Mouse (Mus musculus) limb, embryonic 15.5 days (tissue): ENCODE measurements at regions not wholly inside any gene's neighbourhood (a gene's known extent, or its start where the extent isn't known, plus 50 kb on each side); places are given as distances from the start of the nearest gene placed in this dataset.

Experiments used
- ATAC-seq: fragments of 200-750 bp; cut with Nextera tagmentation; 2 replicates; pipeline ENCODE4 v1.8.0; 2017; ENCODE audit warnings: low read depth, moderate TSS enrichment; ENCODE audit not compliant: insufficient number of reproducible peaks, low FRiP score, low TSS enrichment
- H3K27ac ChIP-seq: fragments of 300-500 bp; sonication (generic); 2 replicates; pipeline ENCODE4 v1.5.1; 2015; ENCODE audit warnings: moderate library complexity, mild to moderate bottlenecking, inconsistent platforms
- H3K27me3 ChIP-seq: fragments of 300-500 bp; sonication (generic); 2 replicates; pipeline ENCODE4 v1.6.1; 2015; ENCODE audit warnings: inconsistent platforms
- H3K36me3 ChIP-seq: fragments of 300-500 bp; sonication (generic); 2 replicates; pipeline ENCODE4 v1.6.1; 2015; ENCODE audit warnings: inconsistent platforms
- H3K4me1 ChIP-seq: fragments of 300-500 bp; sonication (generic); 2 replicates; pipeline ENCODE4 v1.6.1; 2015; ENCODE audit warnings: inconsistent platforms
- H3K4me2 ChIP-seq: fragments of 300-500 bp; sonication (generic); 2 replicates; pipeline ENCODE4 v1.6.1; 2015; ENCODE audit warnings: mild to moderate bottlenecking, inconsistent platforms
- H3K4me3 ChIP-seq: fragments of 300-500 bp; sonication (generic); 2 replicates; pipeline ENCODE4 v1.5.1; 2015; ENCODE audit warnings: mild to moderate bottlenecking, inconsistent platforms
- H3K9ac ChIP-seq: fragments of 300-500 bp; sonication (generic); 2 replicates; pipeline ENCODE4 v1.6.1; 2015; ENCODE audit warnings: inconsistent platforms
- H3K9me3 ChIP-seq: fragments of 300-500 bp; sonication (generic); 2 replicates; pipeline ENCODE4 v1.6.1; 2016; ENCODE audit warnings: inconsistent platforms
- WGBS: fragments of 180-500 bp; shearing (Covaris S2); methylation state at CpG from one replicate; pipeline ENCODE4 v1.1.7; 2015; 5-methylcytosine and 5-hydroxymethylcytosine counted together

- H3K9ac ChIP-seq, result no peak overlapping the region
- no peaks in the 10 kb centered on the region for H3K36me3 ChIP-seq
- no peak for ATAC-seq
- no peaks in the 10 kb centered on the region for H3K27me3 ChIP-seq
- no peaks in the 10 kb centered on the region for H3K4me1 ChIP-seq
- WGBS, result 89% methylated on average over 3 of the region's 3 CpGs
- H3K27ac ChIP-seq, result no peak overlapping the region
- no peaks in the 10 kb centered on the region for H3K9me3 ChIP-seq
- H3K4me3 ChIP-seq, result no peak overlapping the region
- no peak overlapping the region for H3K4me2 ChIP-seq
Measured at GRCm38 (mm10) chr12:95054887-95055286, 637.1 kb upstream of the Flrt2 start.

GRCm38 (mm10) chr12:95056926-95057325 is 635.1 kb upstream of the Flrt2 start:
- Histone ChIP-seq H3K36me3 (no peaks in the 10 kb centered on the region), H3K27me3 (no peaks in the 10 kb centered on the region), H3K4me2 (no peak overlapping the region), H3K9ac (no peak overlapping the region), H3K4me3 (no peak overlapping the region), H3K27ac (no peak overlapping the region), H3K9me3 (no peaks in the 10 kb centered on the region), H3K4me1 (no peaks in the 10 kb centered on the region)
- ATAC-seq, result no peak
- 81% methylated on average over 7 of the region's 7 CpGs for WGBS

GRCm38 (mm10) chr12:95059396-95059795 is 632.6 kb upstream of the Flrt2 start:
- no peak for ATAC-seq
- no peaks in the 10 kb centered on the region for H3K9me3 ChIP-seq
- no peaks in the 10 kb centered on the region for H3K27me3 ChIP-seq
- H3K4me3 ChIP-seq, result no peak overlapping the region
- 53% methylated on average over 2 of the region's 2 CpGs for WGBS
- H3K9ac ChIP-seq, result no peak overlapping the region
- no peaks in the 10 kb centered on the region for H3K4me1 ChIP-seq
- H3K4me2 ChIP-seq, result no peak overlapping the region
- no peaks in the 10 kb centered on the region for H3K36me3 ChIP-seq
- H3K27ac ChIP-seq, result no peak overlapping the region

DNA sequence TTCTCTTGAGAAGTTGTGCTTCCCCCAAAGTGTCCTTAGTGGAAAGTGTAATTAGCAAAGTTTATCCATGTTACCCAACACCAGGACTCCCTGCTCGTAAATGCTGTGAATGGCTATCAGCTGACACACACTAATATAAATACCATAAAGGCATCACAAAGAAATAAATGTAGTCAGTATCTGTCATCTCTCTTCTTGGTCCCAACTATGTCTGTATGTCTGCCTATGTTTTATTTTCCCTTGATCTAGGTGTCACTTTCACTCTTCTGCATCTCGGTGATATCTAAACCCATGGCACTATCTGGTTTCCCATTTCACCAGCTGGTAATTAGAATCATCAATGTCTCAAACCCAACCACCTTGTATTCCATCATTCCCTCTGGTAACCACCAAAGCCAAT is 619.7 kb upstream of the Flrt2 start:
- H3K4me3 ChIP-seq, result no peak overlapping the region
- H3K27me3 ChIP-seq, result no peaks in the 10 kb centered on the region
- H3K9me3 ChIP-seq, result no peaks in the 10 kb centered on the region
- no peak overlapping the region for H3K9ac ChIP-seq
- H3K4me2 ChIP-seq, result no peak overlapping the region
- no peak overlapping the region for H3K27ac ChIP-seq
- 72% methylated on average over 2 of the region's 2 CpGs for WGBS
- no peaks in the 10 kb centered on the region for H3K4me1 ChIP-seq
- H3K36me3 ChIP-seq, result no peaks in the 10 kb centered on the region
- no peak for ATAC-seq

DNA sequence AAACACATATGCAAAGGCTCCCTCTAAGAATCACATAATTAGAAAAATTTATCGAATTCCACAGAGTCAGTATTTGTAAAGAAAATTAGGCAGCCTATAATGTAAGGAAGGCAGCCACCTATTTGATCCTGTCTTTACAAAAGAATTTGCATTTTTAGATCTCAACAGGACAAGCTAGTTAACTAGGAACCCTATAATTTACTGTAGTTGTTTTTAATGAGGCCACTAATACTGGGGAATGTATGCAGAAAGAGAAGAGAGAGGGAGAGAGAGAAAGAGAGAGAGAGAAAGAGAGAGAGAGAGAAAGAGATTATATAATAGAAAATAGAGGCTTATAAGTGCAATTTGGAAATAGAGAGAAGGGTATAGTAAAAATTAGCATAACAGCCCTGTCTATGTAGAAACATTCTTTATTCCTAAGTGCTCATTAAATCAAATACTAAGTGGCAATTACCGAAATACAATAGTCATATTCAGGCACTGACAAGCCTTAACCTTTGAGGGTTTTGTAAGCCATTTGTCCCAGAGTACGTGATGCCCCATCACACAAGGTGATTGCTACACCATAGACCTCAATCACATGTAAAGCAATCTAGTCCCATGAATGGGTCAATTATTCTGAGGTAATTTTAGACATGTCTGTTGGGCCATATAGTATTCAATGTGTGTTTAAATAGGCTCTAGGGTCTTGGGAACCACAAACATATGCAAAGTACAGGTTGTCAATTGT is 572.6 kb upstream of the Flrt2 start:
- no peak overlapping the region for H3K4me2 ChIP-seq
- ATAC-seq, result no peak
- H3K9me3 ChIP-seq, result no peaks in the 10 kb centered on the region
- no peak overlapping the region for H3K9ac ChIP-seq
- no peaks in the 10 kb centered on the region for H3K27me3 ChIP-seq
- no peak overlapping the region for H3K4me3 ChIP-seq
- H3K27ac ChIP-seq, result no peak overlapping the region
- 73% methylated on average over 3 of the region's 3 CpGs for WGBS
- H3K4me1 ChIP-seq, result no peaks in the 10 kb centered on the region
- no peaks in the 10 kb centered on the region for H3K36me3 ChIP-seq

DNA sequence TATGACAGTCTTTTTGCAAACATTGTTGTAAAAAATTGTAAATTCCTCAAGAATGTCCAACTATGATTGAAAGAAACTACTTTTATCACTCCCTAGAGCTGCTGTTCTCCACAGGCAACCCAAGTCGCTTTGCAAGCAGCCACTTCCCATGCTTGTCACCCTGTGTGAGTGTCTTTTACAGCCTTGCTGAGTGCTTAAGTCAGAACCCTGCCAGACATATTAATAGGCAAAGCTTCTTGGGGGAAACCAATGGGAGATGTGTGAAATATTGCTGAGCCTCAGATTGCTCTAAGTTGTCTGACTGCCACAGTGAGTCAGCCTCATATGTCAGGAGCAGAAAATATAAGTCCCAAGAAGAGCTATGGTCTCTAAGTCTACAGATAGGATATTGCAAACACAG is 559.2 kb upstream of the Flrt2 start:
- Histone ChIP-seq H3K4me3 (no peak overlapping the region), H3K9me3 (no peaks in the 10 kb centered on the region), H3K27ac (no peak overlapping the region), H3K36me3 (no peaks in the 10 kb centered on the region), H3K27me3 (no peaks in the 10 kb centered on the region), H3K9ac (no peak overlapping the region), H3K4me1 (no peaks in the 10 kb centered on the region), H3K4me2 (no peak overlapping the region)
- WGBS, result 28% methylated on average over 1 of the region's 1 CpGs
- no peak for ATAC-seq

GRCm38 (mm10) chr12:95133482-95133881 is 558.5 kb upstream of the Flrt2 start:
- Histone ChIP-seq H3K4me1 (no peaks in the 10 kb centered on the region), H3K9ac (no peak overlapping the region), H3K4me3 (no peak overlapping the region), H3K36me3 (no peaks in the 10 kb centered on the region), H3K9me3 (no peaks in the 10 kb centered on the region), H3K27me3 (no peaks in the 10 kb centered on the region), H3K4me2 (no peak overlapping the region), H3K27ac (no peak overlapping the region)
- 56% methylated on average over 4 of the region's 4 CpGs for WGBS
- ATAC-seq, result no peak

- H3K9ac ChIP-seq, result no peak overlapping the region
- no peak for ATAC-seq
- WGBS, result 87% methylated on average over 2 of the region's 2 CpGs
- H3K36me3 ChIP-seq, result no peaks in the 10 kb centered on the region
- H3K27ac ChIP-seq, result no peak overlapping the region
- no peaks in the 10 kb centered on the region for H3K4me1 ChIP-seq
- H3K9me3 ChIP-seq, result no peaks in the 10 kb centered on the region
- H3K4me3 ChIP-seq, result no peak overlapping the region
- H3K27me3 ChIP-seq, result no peaks in the 10 kb centered on the region
- H3K4me2 ChIP-seq, result no peak overlapping the region
Measured at GRCm38 (mm10) chr12:95138167-95138566, 553.9 kb upstream of the Flrt2 start.

- H3K9ac ChIP-seq, result no peak overlapping the region
- WGBS, result 49% methylated on average over 2 of the region's 2 CpGs
- ATAC-seq, result no peak
Measured at GRCm38 (mm10) chr12:95171051-95171450, 521.0 kb upstream of the Flrt2 start.

GRCm38 (mm10) chr12:95173810-95174402 is 518.1 kb upstream of the Flrt2 start:
- 78% methylated on average over 1 of the region's 1 CpGs for WGBS
- Histone ChIP-seq H3K4me3 (no peak overlapping the region), H3K9ac (no peak overlapping the region), H3K4me2 (no peak overlapping the region), H3K27me3 (no peaks in the 10 kb centered on the region), H3K4me1 (no peaks in the 10 kb centered on the region), H3K9me3 (no peaks in the 10 kb centered on the region), H3K27ac (no peak overlapping the region), H3K36me3 (no peaks in the 10 kb centered on the region)
- no peak for ATAC-seq

More at GRCm38 (mm10) chr12:95171051-95171450, 521.0 kb upstream of the Flrt2 start:
- H3K27me3 ChIP-seq, result no peaks in the 10 kb centered on the region
- H3K4me1 ChIP-seq, result no peaks in the 10 kb centered on the region
- no peaks in the 10 kb centered on the region for H3K36me3 ChIP-seq
- H3K4me2 ChIP-seq, result no peak overlapping the region
- no peaks in the 10 kb centered on the region for H3K9me3 ChIP-seq
- no peak overlapping the region for H3K4me3 ChIP-seq
- no peak overlapping the region for H3K27ac ChIP-seq

GRCm38 (mm10) chr12:95202486-95202885 is 489.5 kb upstream of the Flrt2 start:
- Histone ChIP-seq H3K4me1 (no peaks in the 10 kb centered on the region), H3K9me3 (no peaks in the 10 kb centered on the region), H3K27me3 (no peaks in the 10 kb centered on the region), H3K4me3 (no peak overlapping the region), H3K4me2 (no peak overlapping the region), H3K9ac (no peak overlapping the region), H3K36me3 (no peaks in the 10 kb centered on the region), H3K27ac (no peak overlapping the region)
- WGBS, result 85% methylated on average over 8 of the region's 8 CpGs
- ATAC-seq, result no peak

- no peak overlapping the region for H3K4me2 ChIP-seq
- no peak overlapping the region for H3K4me3 ChIP-seq
- H3K9ac ChIP-seq, result no peak overlapping the region
- H3K27ac ChIP-seq, result no peak overlapping the region
- H3K36me3 ChIP-seq, result no peaks in the 10 kb centered on the region
- no peaks in the 10 kb centered on the region for H3K27me3 ChIP-seq
- no peaks in the 10 kb centered on the region for H3K4me1 ChIP-seq
- no peak for ATAC-seq
- H3K9me3 ChIP-seq, result no peaks in the 10 kb centered on the region
- WGBS, result 80% methylated on average over 3 of the region's 3 CpGs
Measured at GRCm38 (mm10) chr12:95205081-95205480, 486.9 kb upstream of the Flrt2 start.
